Mouse (Mus musculus): ENCODE results near the gene Ppfia1. TPM values are rescaled to one million over a fixed set of nuclear protein-coding genes. Genes with fewer than 3 reads are reported as not detected.

Ppfia1 gene
- polyA plus RNA-seq, 1 experiment from 2014 or later, result 8.2 TPM

DNA sequence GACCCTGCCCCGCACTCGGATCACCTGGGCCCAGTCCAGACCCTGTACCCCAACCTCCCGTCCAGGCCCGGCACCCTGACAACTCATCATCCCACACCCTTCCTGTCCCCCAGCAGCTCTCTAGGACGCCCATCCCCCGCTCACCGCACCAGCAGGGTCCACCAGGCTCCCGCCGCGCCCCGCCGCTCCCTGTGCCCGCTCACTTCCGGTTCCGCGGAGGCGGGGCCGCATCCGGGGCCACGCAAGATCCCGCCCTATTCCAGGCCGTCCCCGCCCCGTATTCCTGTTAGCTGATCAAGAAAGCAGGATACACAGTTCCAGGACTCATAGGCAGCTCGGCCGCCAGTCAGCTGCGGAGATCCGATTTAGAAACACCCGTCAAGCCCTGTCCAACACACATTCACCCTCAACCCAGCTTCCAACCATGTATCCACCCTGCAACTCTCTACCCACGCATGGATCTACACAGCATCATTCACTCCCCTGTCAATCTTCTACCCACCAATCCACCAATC is 82.9 kb downstream of the Ppfia1 start, which contains the start of gene Cttn:
Gene Cttn, minus strand, starts transcription at position 465 of the 515 bp plus-strand sequence.
- Histone ChIP-seq H3K36me3 (replicated peaks; ENCODE audit: insufficient read depth, low read length) (peaks cover 1% of the 10 kb centered on the region; the same call in 1 of the 2 replicates), H3K27me3 (ENCODE audit: insufficient read depth, low read length) (no peaks in the 10 kb centered on the region), H3K4me1 (ENCODE audit: insufficient read depth) (peaks cover 15% of the 10 kb centered on the region), H3K27ac (ENCODE audit: low read depth) (peak within 1 kb of the TSS; percentile 78), H3K4me3 (ENCODE audit: low read depth, low read length) (peak within 1 kb of the TSS; percentile 80), H3K9me3 (ENCODE audit: low read length) (no peaks in the 10 kb centered on the region), H3K4me2 (ENCODE audit: low read depth, low read length) (peak within 1 kb of the TSS; percentile 75), H3K9ac (replicated peaks) (peak within 1 kb of the TSS; percentile 80)
- 4% methylated on average over 30 of the region's 30 CpGs for WGBS (ENCODE audit: insufficient replicate concordance)
- TF ChIP-seq EP300 (IDR thresholded peaks at IDR 0.05; ENCODE audit: low read depth) (no peak), CTCF (IDR thresholded peaks at IDR 0.05; ENCODE audit: low read depth) (no peak)
- DNase-seq (peak; percentile 90), ATAC-seq (peak; percentile 94)

DNA sequence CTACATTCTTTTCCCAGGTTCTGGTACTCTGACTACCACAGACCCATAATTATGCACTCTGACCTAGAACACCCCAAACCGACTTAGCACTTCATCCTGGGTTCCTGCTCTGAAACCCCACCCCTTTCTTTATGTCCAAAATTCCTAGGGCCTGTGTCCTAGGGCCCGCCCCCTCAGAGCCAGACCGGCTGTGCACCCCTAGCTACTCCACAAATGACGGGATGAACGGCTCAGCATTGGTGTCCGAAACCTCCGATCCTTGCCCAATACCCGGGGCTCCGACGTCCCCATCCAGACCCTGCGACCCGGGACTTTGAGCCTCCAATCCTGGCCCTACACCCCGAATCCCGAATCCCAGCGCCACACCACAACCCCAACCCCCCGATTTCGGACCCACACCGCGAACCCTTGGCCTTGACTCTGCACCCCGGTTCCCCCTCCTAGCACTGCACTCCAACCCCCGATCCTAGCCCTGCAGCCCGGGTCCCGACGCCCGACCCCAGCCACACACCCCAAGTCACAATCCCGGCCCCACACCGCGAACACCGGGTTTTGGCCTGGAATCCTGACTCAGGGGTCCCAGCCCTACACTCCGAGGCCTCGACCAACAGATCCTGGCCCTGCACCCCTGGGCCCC is 83.5 kb downstream of the Ppfia1 start:
- Histone ChIP-seq H3K9ac (replicated peaks) (peak overlapping the region; percentile 80), H3K36me3 (replicated peaks; ENCODE audit: insufficient read depth, low read length) (peaks cover under 1% of the 10 kb centered on the region; the same call in 1 of the 2 replicates), H3K27ac (ENCODE audit: low read depth) (peak overlapping the region; percentile 78), H3K27me3 (ENCODE audit: insufficient read depth, low read length) (no peaks in the 10 kb centered on the region), H3K4me2 (ENCODE audit: low read depth, low read length) (peak overlapping the region; percentile 75), H3K4me1 (ENCODE audit: insufficient read depth) (peaks cover 15% of the 10 kb centered on the region), H3K9me3 (ENCODE audit: low read length) (no peaks in the 10 kb centered on the region), H3K4me3 (ENCODE audit: low read depth, low read length) (peak overlapping the region; percentile 80)
- DNase-seq (no peak), ATAC-seq (peak; percentile 27)
- TF ChIP-seq CTCF (IDR thresholded peaks at IDR 0.05; ENCODE audit: low read depth) (no peak), EP300 (IDR thresholded peaks at IDR 0.05; ENCODE audit: low read depth) (no peak)
- 10% methylated on average over 31 of the region's 31 CpGs for WGBS (ENCODE audit: insufficient replicate concordance)

DNA sequence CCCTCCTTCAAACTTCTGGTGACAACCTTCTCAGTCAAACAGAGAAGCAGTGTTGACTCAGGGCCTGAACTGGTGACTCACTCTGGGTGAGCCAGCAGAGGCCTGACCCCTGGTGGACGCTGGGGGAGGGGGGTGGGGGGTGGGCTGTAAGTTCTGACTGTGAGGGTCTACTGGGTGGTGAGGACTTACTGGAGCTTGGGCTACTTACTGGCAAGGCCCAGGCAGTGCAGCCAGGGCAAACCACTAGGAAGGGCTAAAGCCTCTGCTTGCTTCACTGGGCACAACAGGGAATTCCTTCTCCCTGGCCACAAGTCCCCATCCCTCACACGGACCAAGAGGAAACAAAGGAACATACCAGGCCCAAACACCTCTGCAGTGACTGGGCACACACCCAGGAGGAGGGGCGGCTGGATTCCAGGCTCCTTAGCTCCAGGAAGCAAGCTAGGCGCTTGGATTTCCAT is 84.3 kb downstream of the Ppfia1 start:
- ATAC-seq (peak; percentile 20; the same call in 1 of the 2 replicates), DNase-seq (no peak)
- Histone ChIP-seq H3K9ac (replicated peaks) (peak overlapping the region; percentile 80), H3K4me3 (ENCODE audit: low read depth, low read length) (peak overlapping the region; percentile 80; the same call in 1 of the 2 replicates), H3K4me2 (ENCODE audit: low read depth, low read length) (peak overlapping the region; percentile 75), H3K27me3 (ENCODE audit: insufficient read depth, low read length) (no peaks in the 10 kb centered on the region), H3K27ac (ENCODE audit: low read depth) (peak overlapping the region; percentile 78), H3K4me1 (ENCODE audit: insufficient read depth) (peaks cover 15% of the 10 kb centered on the region), H3K9me3 (ENCODE audit: low read length) (no peaks in the 10 kb centered on the region), H3K36me3 (replicated peaks; ENCODE audit: insufficient read depth, low read length) (peaks cover 6% of the 10 kb centered on the region; the same call in 1 of the 2 replicates)
- 48% methylated on average over 4 of the region's 4 CpGs for WGBS (ENCODE audit: insufficient replicate concordance)
- TF ChIP-seq EP300 (IDR thresholded peaks at IDR 0.05; ENCODE audit: low read depth) (no peak), CTCF (IDR thresholded peaks at IDR 0.05; ENCODE audit: low read depth) (peak; percentile 32)

- no peak for DNase-seq
- Histone ChIP-seq H3K36me3 (replicated peaks; ENCODE audit: insufficient read depth, low read length) (peaks cover 6% of the 10 kb centered on the region; the same call in 1 of the 2 replicates), H3K27me3 (ENCODE audit: insufficient read depth, low read length) (no peaks in the 10 kb centered on the region), H3K4me2 (ENCODE audit: low read depth, low read length) (no peak overlapping the region), H3K9me3 (ENCODE audit: low read length) (no peaks in the 10 kb centered on the region), H3K4me3 (ENCODE audit: low read depth, low read length) (no peak overlapping the region), H3K27ac (ENCODE audit: low read depth) (no peak overlapping the region; the same call in 1 of the 2 replicates), H3K4me1 (ENCODE audit: insufficient read depth) (peaks cover 15% of the 10 kb centered on the region), H3K9ac (replicated peaks) (peak overlapping the region; percentile 30; the same call in 1 of the 2 replicates)
- WGBS (ENCODE audit: insufficient replicate concordance), result 78% methylated on average over 5 of the region's 5 CpGs
- no peak for ATAC-seq
- TF ChIP-seq EP300 (IDR thresholded peaks at IDR 0.05; ENCODE audit: low read depth) (no peak), CTCF (IDR thresholded peaks at IDR 0.05; ENCODE audit: low read depth) (no peak)
Observed at GRCm38 (mm10) chr7:144468741-144469140, 84.8 kb downstream of the Ppfia1 start.

DNA sequence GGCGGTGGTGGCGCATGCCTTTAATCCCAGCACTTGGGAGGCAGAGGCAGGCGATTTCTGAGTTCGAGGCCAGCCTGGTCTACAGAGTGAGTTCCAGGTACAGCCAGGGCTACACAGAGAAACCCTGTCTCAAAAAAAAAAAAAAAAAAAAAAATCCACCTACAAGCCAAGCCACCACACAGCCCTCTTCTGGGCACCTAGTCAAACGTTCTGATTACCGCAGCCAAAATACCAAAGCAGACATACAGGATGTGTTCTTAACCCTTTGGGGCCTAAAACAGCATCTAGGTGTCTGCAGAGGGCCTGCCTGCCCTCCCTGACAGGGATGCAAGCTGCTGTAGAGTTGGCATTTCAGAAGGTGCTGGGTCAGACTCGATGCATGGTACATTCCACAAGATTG is 91.0 kb downstream of the Ppfia1 start:
- no peak for TF ChIP-seq EP300 (IDR thresholded peaks at IDR 0.05; ENCODE audit: low read depth)
- no peak for TF ChIP-seq CTCF (IDR thresholded peaks at IDR 0.05; ENCODE audit: low read depth)
- ATAC-seq (no peak), DNase-seq (no peak)
- no peaks in the 10 kb centered on the region for H3K27me3 ChIP-seq (ENCODE audit: insufficient read depth, low read length)
- peaks cover 53% of the 10 kb centered on the region for H3K36me3 ChIP-seq (replicated peaks; ENCODE audit: insufficient read depth, low read length)
- H3K4me1 ChIP-seq (ENCODE audit: insufficient read depth), result no peaks in the 10 kb centered on the region
- no peak overlapping the region for H3K27ac ChIP-seq (ENCODE audit: low read depth)
- no peak overlapping the region for H3K9ac ChIP-seq (replicated peaks)
- H3K4me2 ChIP-seq (ENCODE audit: low read depth, low read length), result no peak overlapping the region
- no peak overlapping the region for H3K4me3 ChIP-seq (ENCODE audit: low read depth, low read length)
- WGBS (ENCODE audit: insufficient replicate concordance), result 76% methylated on average over 7 of the region's 7 CpGs
- no peaks in the 10 kb centered on the region for H3K9me3 ChIP-seq (ENCODE audit: low read length)

GRCm38 (mm10) chr7:144461246-144461902 is 92.2 kb downstream of the Ppfia1 start:
- 75% methylated on average over 6 of the region's 6 CpGs for WGBS (ENCODE audit: insufficient replicate concordance)
- H3K27me3 ChIP-seq (ENCODE audit: insufficient read depth, low read length), result no peaks in the 10 kb centered on the region
- no peaks in the 10 kb centered on the region for H3K4me1 ChIP-seq (ENCODE audit: insufficient read depth)
- H3K4me2 ChIP-seq (ENCODE audit: low read depth, low read length), result no peak overlapping the region
- no peaks in the 10 kb centered on the region for H3K9me3 ChIP-seq (ENCODE audit: low read length)
- H3K27ac ChIP-seq (ENCODE audit: low read depth), result no peak overlapping the region
- DNase-seq (no peak), ATAC-seq (no peak)
- H3K4me3 ChIP-seq (ENCODE audit: low read depth, low read length), result no peak overlapping the region
- H3K36me3 ChIP-seq (replicated peaks; ENCODE audit: insufficient read depth, low read length), result peaks cover 65% of the 10 kb centered on the region
- no peak overlapping the region for H3K9ac ChIP-seq (replicated peaks)
- TF ChIP-seq CTCF (IDR thresholded peaks at IDR 0.05; ENCODE audit: low read depth) (no peak), EP300 (IDR thresholded peaks at IDR 0.05; ENCODE audit: low read depth) (no peak)
